Mouse (Mus musculus): Measurements from ENCODE around the gene Itga4. TPM values are rescaled to one million over a fixed set of nuclear protein-coding genes. Genes with fewer than 3 reads are reported as not detected.

Gene Itga4
- polyA plus RNA-seq, 1 experiment, result 1.7 TPM

GRCm38 (mm10) chr2:79371326-79372153 is 116.3 kb downstream of the Itga4 start:
- Histone ChIP-seq H3K4me1 (ENCODE audit: control insufficient read depth) (no peaks in the 10 kb centered on the region), H3K4me3 (replicated peaks) (no peak overlapping the region), H3K9me3 (ENCODE audit: control insufficient read depth, low read length) (no peaks in the 10 kb centered on the region), H3K27me3 (ENCODE audit: control insufficient read depth) (no peaks in the 10 kb centered on the region), H3K36me3 (ENCODE audit: control insufficient read depth) (no peaks in the 10 kb centered on the region)
- TF ChIP-seq TAL1 (IDR thresholded peaks at IDR 0.05; ENCODE audit: low read length) (no peak), GATA1 (IDR thresholded peaks at IDR 0.05; ENCODE audit: low read length) (no peak)

DNA sequence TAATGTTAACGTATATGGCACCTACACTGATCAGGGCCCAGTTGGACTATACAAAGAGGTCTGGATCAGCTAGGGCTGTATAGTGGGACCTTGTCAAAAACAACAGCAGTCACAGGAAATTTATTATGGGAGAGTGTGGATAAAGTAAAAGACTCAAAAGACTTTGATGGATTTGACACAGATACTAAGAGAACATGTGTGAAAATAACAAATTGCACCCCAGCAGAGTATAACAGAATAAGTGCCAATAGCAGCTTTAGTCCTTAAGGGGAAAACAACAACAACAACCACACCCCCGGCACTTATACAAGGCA is 116.9 kb downstream of the Itga4 start:
- TF ChIP-seq GATA1 (IDR thresholded peaks at IDR 0.05; ENCODE audit: low read length) (no peak), TAL1 (IDR thresholded peaks at IDR 0.05; ENCODE audit: low read length) (no peak)
- H3K9me3 ChIP-seq (ENCODE audit: control insufficient read depth, low read length), result no peaks in the 10 kb centered on the region
- H3K36me3 ChIP-seq (ENCODE audit: control insufficient read depth), result no peaks in the 10 kb centered on the region
- H3K27me3 ChIP-seq (ENCODE audit: control insufficient read depth), result no peaks in the 10 kb centered on the region
- H3K4me1 ChIP-seq (ENCODE audit: control insufficient read depth), result no peaks in the 10 kb centered on the region
- H3K4me3 ChIP-seq (replicated peaks), result no peak overlapping the region

DNA sequence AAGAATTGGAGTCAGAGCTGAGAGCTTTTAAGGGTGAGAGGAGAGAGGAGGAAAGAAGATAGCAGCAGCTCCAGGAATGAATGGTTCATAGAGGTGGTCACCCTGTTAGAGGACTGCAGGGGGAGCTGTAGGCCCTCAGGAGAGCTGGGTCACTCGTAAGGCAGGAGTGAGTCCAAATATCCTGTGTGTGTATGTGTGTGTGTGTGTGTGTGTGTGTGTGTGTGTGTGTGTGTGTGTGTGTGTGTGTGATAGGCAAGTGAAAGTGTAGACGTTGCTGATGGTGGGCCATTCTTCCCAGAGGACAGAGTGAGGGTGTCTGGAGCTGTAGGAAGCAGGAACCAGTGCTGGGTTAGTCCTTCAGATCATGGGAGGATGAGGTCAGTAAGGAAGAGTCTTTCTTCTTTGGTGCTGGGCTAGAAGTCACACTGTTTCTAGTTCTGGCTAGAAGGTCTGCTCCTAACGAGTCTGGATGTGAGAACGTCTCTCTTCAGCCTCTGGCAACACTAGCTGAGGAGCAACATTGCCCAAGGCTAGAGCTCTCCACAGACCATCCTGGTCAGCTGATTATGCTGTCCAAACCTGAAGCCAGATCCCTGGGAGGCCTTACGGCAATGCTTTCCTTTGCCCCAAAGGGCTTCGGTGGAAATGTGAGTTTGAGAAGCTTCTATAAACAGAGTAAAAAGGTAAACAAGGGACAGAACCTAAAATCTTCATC is 117.4 kb downstream of the Itga4 start:
- no peak for TF ChIP-seq TAL1 (IDR thresholded peaks at IDR 0.05; ENCODE audit: low read length)
- TF ChIP-seq GATA1 (IDR thresholded peaks at IDR 0.05; ENCODE audit: low read length), result no peak
- Histone ChIP-seq H3K4me3 (replicated peaks) (no peak overlapping the region), H3K27me3 (ENCODE audit: control insufficient read depth) (no peaks in the 10 kb centered on the region), H3K36me3 (ENCODE audit: control insufficient read depth) (no peaks in the 10 kb centered on the region), H3K4me1 (ENCODE audit: control insufficient read depth) (no peaks in the 10 kb centered on the region), H3K9me3 (ENCODE audit: control insufficient read depth, low read length) (no peaks in the 10 kb centered on the region)

GRCm38 (mm10) chr2:79378346-79379086 is 123.3 kb downstream of the Itga4 start:
- H3K9me3 ChIP-seq (ENCODE audit: control insufficient read depth, low read length), result no peaks in the 10 kb centered on the region
- no peaks in the 10 kb centered on the region for H3K27me3 ChIP-seq (ENCODE audit: control insufficient read depth)
- TF ChIP-seq GATA1 (IDR thresholded peaks at IDR 0.05; ENCODE audit: low read length) (no peak), TAL1 (IDR thresholded peaks at IDR 0.05; ENCODE audit: low read length) (no peak)
- no peak overlapping the region for H3K4me3 ChIP-seq (replicated peaks)
- H3K4me1 ChIP-seq (ENCODE audit: control insufficient read depth), result no peaks in the 10 kb centered on the region
- H3K36me3 ChIP-seq (ENCODE audit: control insufficient read depth), result no peaks in the 10 kb centered on the region

DNA sequence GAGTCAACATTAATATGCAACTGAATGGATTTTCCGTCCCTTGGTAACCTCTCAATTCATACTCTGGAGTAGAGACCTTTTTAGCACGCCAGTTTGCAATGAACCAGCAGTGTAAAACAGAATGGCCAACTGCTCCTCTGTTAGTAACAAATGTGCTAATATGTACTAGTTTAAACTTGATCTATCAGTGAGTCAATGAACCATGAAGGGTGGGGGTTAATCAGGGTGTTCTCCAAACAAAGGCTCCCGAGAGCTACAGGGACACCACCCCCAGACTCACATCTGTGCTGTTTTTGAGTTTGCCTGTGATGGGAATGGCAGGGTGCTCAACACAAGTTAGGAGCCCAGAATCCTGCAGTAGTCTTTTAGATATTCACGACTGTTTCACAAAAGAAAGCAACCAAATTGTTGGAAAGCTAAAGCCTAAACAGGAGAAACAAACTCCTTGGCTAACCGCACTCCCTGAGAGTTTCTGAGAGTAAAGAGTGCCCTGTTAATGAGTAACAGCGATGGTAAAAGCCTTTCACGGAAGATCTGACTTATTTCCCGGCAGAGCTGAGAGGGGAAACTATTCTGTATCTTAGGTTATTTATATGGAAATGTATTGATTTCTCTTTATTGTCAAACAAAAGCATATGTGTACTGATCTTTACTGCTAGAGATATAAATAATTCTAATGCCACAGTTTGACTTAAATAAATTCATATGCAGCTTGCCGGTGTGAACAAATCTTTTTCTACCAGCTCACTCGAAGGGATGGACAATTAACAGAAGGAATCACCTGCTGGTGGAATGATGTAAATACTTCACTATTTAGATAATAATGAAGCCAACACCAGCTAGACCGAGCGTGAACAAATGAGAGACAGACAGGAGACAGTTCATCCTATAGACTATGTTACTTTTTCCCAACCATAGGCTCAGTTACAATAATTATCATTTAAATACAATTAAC is 124.1 kb downstream of the Itga4 start:
- Histone ChIP-seq H3K9me3 (ENCODE audit: control insufficient read depth, low read length) (no peaks in the 10 kb centered on the region), H3K27me3 (ENCODE audit: control insufficient read depth) (no peaks in the 10 kb centered on the region), H3K4me3 (replicated peaks) (no peak overlapping the region), H3K4me1 (ENCODE audit: control insufficient read depth) (no peaks in the 10 kb centered on the region), H3K36me3 (ENCODE audit: control insufficient read depth) (no peaks in the 10 kb centered on the region)
- TF ChIP-seq TAL1 (IDR thresholded peaks at IDR 0.05; ENCODE audit: low read length) (no peak), GATA1 (IDR thresholded peaks at IDR 0.05; ENCODE audit: low read length) (no peak)

Other genes starting within 250 kb of the Itga4 start
- not detected in 2 replicates for gene Neurod1, start 201.3 kb downstream of the Itga4 start, polyA plus RNA-seq (2012)
- gene Cerkl, start 201.4 kb downstream of the Itga4 start, polyA plus RNA-seq (2012), result 0.02 TPM in 1 of 2 replicates, not detected in the other